Mouse (Mus musculus) heart, embryonic 10.5 days (tissue): ENCODE results near the gene Map3k4. TPM values are rescaled to one million over a fixed set of nuclear protein-coding genes. Genes with fewer than 3 reads are reported as not detected.
"Not testable (repeated sequence)": the region's sequence is repeated elsewhere in the genome, so short reads cannot be mapped to it uniquely, and the experiment has no call there.

Source experiments
- DNase-seq: peaks from one replicate; pipeline ENCODE4 v3.0.0-alpha.2; 2017; ENCODE audit warnings: low spot score
- H3K27ac ChIP-seq: fragments of 300-500 bp; sonication (generic); 2 replicates; pipeline ENCODE4 v1.5.1; 2016; ENCODE audit warnings: mild to moderate bottlenecking
- H3K27me3 ChIP-seq: fragments of 300-500 bp; sonication (generic); 2 replicates; pipeline ENCODE4 v1.6.1; 2016; ENCODE audit warnings: mild to moderate bottlenecking; ENCODE audit not compliant: poor library complexity, insufficient read depth, severe bottlenecking
- H3K36me3 ChIP-seq: fragments of 300-500 bp; sonication (generic); 2 replicates; pipeline ENCODE4 v1.6.1; 2016; ENCODE audit warnings: mild to moderate bottlenecking, moderate library complexity
- H3K4me1 ChIP-seq: fragments of 300-500 bp; sonication (generic); 2 replicates; pipeline ENCODE4 v1.6.1; 2016; ENCODE audit warnings: mild to moderate bottlenecking
- H3K4me3 ChIP-seq: fragments of 300-500 bp; sonication (generic); 2 replicates; pipeline ENCODE4 v1.5.1; 2016; ENCODE audit warnings: mild to moderate bottlenecking, moderate library complexity
- H3K9me3 ChIP-seq: fragments of 300-500 bp; sonication (generic); 2 replicates; pipeline ENCODE4 v1.6.1; 2016; ENCODE audit warnings: mild to moderate bottlenecking, moderate library complexity
- WGBS: fragments of 180-500 bp; shearing (Covaris S2); methylation state at CpG from one replicate; pipeline ENCODE4 v1.1.7; 2016; 5-methylcytosine and 5-hydroxymethylcytosine counted together
- polyA plus RNA-seq: library from polyadenylated mRNA; unstranded; fragments of >200 nt; fragmentation: Nextera tagmentation; extraction: Ambion mirVana; gene quantifications from 2 replicates; pipeline ENCODE4 v1.2.1, GENCODE M21; 2016

The Map3k4 gene
- polyA plus RNA-seq, 1 experiment from 2014 or later: 52.2 TPM

DNA sequence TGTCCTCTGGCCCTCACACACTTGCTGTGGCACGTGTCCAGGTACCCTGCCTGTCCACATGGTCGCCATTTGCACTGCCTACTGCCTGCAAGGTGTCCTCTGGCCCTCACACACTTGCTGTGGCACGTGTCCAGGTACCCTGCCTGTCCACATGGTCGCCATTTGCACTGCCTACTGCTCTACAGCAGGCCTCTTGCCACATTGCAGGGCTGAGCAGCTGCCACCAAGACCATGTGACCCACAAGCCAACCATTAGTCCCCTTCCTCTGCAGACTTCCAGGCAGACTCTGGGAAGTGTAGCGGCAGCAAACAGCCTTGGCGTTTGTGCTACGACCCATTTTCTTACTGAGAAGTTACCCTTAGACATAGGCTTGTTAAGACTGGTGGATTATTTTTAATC is 94.0 kb downstream of the Map3k4 start:
- H3K36me3 ChIP-seq: peaks cover 70% of the 10 kb centered on the region

DNA sequence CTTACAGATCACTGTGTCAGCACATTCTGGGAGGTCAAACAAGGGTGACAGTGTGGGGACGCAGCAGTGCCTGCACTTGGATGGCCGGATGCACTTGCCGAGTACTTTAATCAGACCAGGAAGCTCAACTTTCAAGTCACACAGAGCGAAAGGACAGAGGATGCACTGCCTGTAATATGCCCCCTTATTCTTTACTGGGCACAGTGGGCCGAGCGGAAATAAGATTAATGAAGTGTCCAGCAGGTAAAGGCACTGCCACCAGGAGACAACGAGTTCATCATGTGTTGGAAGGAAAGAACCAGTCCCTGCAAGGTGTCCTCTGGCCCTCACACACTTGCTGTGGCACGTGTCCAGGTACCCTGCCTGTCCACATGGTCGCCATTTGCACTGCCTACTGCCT is 94.5 kb downstream of the Map3k4 start:
- H3K27ac ChIP-seq: no peak overlapping the region
- H3K9me3 ChIP-seq: no peaks in the 10 kb centered on the region
- DNase-seq: no peak
- peaks cover 8% of the 10 kb centered on the region for H3K4me1 ChIP-seq
- H3K27me3 ChIP-seq: no peaks in the 10 kb centered on the region
- peaks cover 70% of the 10 kb centered on the region for H3K36me3 ChIP-seq
- no peak overlapping the region for H3K4me3 ChIP-seq
- 79% methylated on average over 9 of the region's 9 CpGs for WGBS

More for the DNA sequence above, 94.0 kb downstream of the Map3k4 start:
- H3K4me3 ChIP-seq, H3K27ac ChIP-seq, H3K27me3 ChIP-seq, H3K4me1 ChIP-seq, H3K9me3 ChIP-seq, DNase-seq: not testable (repeated sequence)
- WGBS: 88% methylated on average over 7 of the region's 7 CpGs

DNA sequence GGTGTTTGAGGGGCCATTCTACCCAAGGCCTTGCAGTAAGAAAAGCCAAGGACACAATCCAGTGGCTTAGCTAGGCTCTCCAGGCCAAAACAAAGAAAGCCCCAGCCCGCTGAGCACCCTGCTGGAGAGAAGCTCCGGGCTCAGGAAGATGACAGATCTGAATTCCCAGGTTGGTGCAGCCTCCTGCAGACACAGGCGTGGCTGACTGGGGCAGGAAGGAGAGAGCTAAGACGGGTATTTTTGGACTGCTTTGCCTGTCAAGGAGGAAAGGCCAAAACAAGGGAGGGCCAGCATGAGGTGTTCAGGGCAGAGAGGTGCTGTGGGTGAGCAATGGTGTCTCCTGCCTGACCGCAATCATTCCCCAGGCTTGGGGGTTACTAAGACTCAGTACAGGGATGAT is 94.9 kb downstream of the Map3k4 start:
- no peaks in the 10 kb centered on the region for H3K27me3 ChIP-seq
- WGBS: 53% methylated on average over 5 of the region's 5 CpGs
- H3K36me3 ChIP-seq: peaks cover 70% of the 10 kb centered on the region
- H3K9me3 ChIP-seq: no peaks in the 10 kb centered on the region
- DNase-seq: peak; percentile 73
- H3K4me1 ChIP-seq: peaks cover 8% of the 10 kb centered on the region
- no peak overlapping the region for H3K27ac ChIP-seq
- no peak overlapping the region for H3K4me3 ChIP-seq

DNA sequence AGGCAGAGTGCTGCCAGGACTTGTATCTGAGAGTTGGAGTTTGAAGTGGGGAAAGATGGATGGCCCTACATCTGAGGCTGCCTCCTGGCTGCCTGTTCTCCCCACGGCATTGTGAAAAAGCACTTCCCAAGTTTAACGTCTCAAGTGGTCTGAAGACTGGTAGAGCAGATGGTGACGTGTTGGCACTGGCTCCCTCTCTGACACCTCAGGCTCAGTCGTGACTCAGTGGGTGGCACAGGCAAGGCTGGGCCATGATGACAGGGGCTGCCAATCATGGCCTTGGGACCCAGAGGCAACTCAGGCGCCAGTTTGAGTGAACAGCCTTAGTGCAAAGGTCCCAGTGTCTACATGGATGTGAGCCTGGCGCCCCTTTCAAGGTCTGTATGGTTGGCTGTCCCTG is 96.7 kb downstream of the Map3k4 start:
- 56% methylated on average over 6 of the region's 6 CpGs for WGBS
- no peak for DNase-seq
- H3K27me3 ChIP-seq: no peaks in the 10 kb centered on the region
- no peak overlapping the region for H3K4me3 ChIP-seq
- no peak overlapping the region for H3K27ac ChIP-seq
- peaks cover 8% of the 10 kb centered on the region for H3K4me1 ChIP-seq
- H3K9me3 ChIP-seq: no peaks in the 10 kb centered on the region
- peaks cover 70% of the 10 kb centered on the region for H3K36me3 ChIP-seq

DNA sequence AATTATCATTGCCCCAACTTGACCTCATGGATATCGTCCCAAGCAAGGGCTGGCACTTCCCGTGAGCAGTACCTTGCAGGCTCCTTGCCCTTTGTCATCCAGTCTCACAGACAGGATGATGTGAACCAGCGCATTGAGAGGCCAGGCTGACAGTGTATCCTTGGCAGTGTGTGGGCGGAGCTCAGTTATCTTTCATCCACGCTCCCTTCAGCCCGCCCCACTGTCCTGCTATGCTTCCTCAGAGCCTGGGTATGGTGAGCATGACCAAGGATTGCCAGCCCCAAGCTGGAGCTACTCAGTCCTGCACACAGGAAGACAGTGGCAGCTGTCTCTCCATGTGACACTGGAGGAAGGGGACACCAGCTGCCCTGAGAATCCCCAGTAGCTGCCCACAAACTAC is 102.4 kb downstream of the Map3k4 start:
- no peak for DNase-seq

DNA sequence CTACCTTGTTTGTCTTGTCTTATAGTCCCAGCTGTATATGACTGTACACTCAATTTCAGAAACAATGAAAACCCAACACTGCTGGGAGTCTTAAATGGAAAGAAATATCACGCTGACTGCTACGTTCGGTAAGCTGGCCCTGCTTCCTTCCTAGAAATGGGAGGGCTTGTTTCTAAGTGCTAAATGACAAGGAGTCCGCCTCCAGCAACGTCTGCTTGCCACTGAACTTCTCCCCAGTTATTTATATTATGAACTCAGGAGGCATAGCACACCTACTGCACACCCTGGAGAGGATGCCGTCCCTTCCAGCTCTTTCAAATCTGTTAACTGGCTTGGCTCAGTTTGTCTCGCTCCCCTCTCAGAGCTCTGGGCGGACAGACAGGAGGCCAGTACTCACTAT is 105.2 kb downstream of the Map3k4 start:
- Histone ChIP-seq H3K36me3 (peaks cover 64% of the 10 kb centered on the region), H3K4me3 (no peak overlapping the region), H3K9me3 (no peaks in the 10 kb centered on the region), H3K27ac (no peak overlapping the region), H3K4me1 (peaks cover 11% of the 10 kb centered on the region), H3K27me3 (no peaks in the 10 kb centered on the region)
- no peak for DNase-seq
- WGBS: 86% methylated on average over 8 of the region's 8 CpGs

More for the DNA sequence above, 102.4 kb downstream of the Map3k4 start:
- Histone ChIP-seq H3K4me1 (peaks cover 11% of the 10 kb centered on the region), H3K36me3 (peaks cover 90% of the 10 kb centered on the region), H3K27ac (no peak overlapping the region), H3K9me3 (no peaks in the 10 kb centered on the region), H3K4me3 (no peak overlapping the region), H3K27me3 (no peaks in the 10 kb centered on the region)
- 36% methylated on average over 6 of the region's 6 CpGs for WGBS

DNA sequence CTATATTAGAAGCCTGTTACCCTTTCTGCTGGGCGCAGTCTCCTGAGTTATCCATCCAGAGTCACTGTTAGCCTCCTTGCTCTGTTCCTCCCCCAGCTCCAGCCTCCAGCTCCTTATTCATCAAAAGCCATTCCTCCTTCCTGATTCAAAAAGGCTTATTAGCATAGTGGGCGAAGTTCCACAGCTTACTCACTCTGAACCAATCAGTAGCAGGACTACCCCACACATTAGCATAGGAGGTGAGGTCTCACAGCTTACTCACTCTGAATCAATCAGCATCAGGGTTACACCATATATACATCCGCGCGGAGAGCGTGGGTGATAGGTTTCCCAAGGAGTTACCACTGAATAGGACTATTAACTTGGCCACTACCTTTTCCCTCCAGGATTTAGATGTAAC is 106.3 kb downstream of the Map3k4 start:
- peaks cover 53% of the 10 kb centered on the region for H3K36me3 ChIP-seq

DNA sequence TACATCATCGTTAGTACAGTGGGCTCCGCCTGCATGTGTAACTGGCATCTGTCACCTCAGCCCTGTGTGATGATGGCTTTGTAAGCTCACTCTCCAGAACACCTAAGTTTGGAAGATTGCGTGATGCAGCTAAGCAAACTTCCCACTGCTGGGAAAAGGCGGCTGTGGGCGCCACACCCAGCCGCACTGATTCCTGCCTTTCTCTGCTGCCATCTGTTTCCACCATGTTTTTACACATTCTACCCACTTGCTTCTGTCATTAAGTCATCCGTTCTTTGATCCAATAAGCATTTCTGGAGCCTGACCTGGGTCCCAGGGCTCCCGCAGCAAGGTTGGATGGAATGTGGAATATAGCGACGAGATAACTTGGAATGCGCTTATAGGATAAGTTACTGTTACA is 106.7 kb downstream of the Map3k4 start:
- Histone ChIP-seq H3K4me1 (peaks cover 19% of the 10 kb centered on the region), H3K27me3 (no peaks in the 10 kb centered on the region), H3K4me3 (no peak overlapping the region), H3K9me3 (no peaks in the 10 kb centered on the region), H3K36me3 (peaks cover 49% of the 10 kb centered on the region), H3K27ac (no peak overlapping the region)
- DNase-seq: no peak
- WGBS: 91% methylated on average over 11 of the region's 11 CpGs

More for the DNA sequence above, 106.3 kb downstream of the Map3k4 start:
- Histone ChIP-seq H3K27ac (no peak overlapping the region), H3K4me3 (no peak overlapping the region), H3K9me3 (no peaks in the 10 kb centered on the region), H3K27me3 (no peaks in the 10 kb centered on the region), H3K4me1 (peaks cover 17% of the 10 kb centered on the region)
- WGBS: 90% methylated on average over 6 of the region's 6 CpGs
- DNase-seq: no peak

DNA sequence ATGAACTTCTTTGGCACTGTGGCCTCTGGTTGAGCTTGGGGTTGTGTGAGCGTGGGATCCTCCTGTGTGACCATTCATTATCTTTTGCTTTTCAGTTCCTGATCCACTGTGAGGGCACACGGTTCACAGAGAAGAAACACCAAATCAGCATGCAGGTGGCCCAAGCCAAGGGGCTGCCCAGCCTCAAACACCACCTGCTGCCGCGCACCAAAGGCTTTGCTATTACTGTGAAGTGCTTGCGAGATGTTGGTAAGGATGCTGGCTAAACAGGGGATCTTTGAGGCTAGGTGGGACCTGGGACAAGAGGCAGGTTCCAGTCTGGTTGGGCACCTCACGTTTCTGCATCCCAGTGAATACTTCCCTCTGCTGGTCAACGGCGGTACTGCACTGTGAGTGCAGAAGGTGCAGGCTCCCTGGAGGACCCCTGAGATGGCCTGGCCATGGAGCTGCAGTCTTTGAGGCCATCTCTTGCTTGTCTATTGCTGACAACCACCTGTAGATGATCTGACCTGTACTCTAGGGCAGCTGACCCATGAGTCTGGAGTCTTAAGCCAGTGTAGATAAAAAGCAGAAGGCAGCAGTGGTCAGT is 108.0 kb downstream of the Map3k4 start:
- WGBS: 29% methylated on average over 8 of the region's 8 CpGs
- Histone ChIP-seq H3K27ac (peak overlapping the region; percentile 25; the same call in 1 of the 2 replicates), H3K4me1 (peaks cover 16% of the 10 kb centered on the region), H3K9me3 (no peaks in the 10 kb centered on the region), H3K4me3 (no peak overlapping the region), H3K27me3 (no peaks in the 10 kb centered on the region), H3K36me3 (peaks cover 36% of the 10 kb centered on the region)
- DNase-seq: peak; percentile 90

DNA sequence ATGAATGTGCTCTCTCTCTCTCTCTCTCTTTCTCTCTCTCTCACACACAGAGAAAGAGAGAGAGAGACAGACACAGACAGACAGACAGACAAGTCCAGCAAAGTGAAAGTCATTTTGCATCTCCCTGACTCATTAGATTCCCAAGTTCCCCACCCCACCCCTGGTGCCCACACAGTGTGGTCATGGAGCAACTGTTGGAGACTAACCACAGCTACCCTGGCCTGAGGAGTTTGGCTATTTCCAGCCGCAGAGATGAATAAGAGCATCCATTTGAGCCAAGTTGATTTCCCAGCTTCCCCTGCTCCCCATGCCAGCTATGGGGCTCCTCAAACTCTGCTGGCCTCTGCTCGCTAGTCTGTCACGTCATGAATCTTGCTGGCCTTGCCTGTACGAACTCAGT is 109.1 kb downstream of the Map3k4 start:
- DNase-seq: no peak
- peaks cover 28% of the 10 kb centered on the region for H3K4me1 ChIP-seq
- no peaks in the 10 kb centered on the region for H3K27me3 ChIP-seq
- H3K9me3 ChIP-seq: no peaks in the 10 kb centered on the region
- H3K27ac ChIP-seq: peak overlapping the region; percentile 84
- H3K36me3 ChIP-seq: peaks cover 24% of the 10 kb centered on the region
- 74% methylated on average over 4 of the region's 4 CpGs for WGBS
- H3K4me3 ChIP-seq: no peak overlapping the region

DNA sequence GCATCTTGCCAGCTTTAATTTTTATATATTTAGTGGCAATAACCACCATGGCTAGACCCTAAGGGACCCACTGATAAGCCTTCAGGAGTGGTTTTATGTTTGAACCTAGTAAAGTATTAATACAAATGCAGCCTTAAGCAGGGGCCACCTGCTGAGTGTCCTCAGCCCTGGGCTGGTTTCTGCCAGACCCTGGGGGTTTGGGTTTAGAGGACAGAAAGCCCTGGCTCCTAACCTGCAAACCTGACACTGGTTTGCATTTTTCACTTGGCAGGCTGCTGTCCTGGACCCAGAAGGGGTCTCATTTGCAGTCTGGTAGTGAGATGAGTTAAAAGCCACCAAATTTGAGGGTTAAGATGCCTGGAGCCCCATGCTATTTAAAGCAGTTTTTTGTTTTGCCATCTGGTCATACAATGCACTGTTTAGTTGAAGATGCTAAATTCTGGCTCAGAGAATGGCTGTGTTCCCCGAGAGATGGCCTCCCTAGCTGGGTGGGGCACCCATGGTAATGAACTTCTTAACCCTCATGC is 111.5 kb downstream of the Map3k4 start:
- H3K27ac ChIP-seq: peak overlapping the region; percentile 84
- H3K36me3 ChIP-seq: peaks cover 4% of the 10 kb centered on the region
- H3K4me1 ChIP-seq: peaks cover 45% of the 10 kb centered on the region
- WGBS: 45% methylated on average over 1 of the region's 1 CpGs
- no peaks in the 10 kb centered on the region for H3K9me3 ChIP-seq
- no peak overlapping the region for H3K4me3 ChIP-seq
- no peaks in the 10 kb centered on the region for H3K27me3 ChIP-seq
- DNase-seq: no peak

DNA sequence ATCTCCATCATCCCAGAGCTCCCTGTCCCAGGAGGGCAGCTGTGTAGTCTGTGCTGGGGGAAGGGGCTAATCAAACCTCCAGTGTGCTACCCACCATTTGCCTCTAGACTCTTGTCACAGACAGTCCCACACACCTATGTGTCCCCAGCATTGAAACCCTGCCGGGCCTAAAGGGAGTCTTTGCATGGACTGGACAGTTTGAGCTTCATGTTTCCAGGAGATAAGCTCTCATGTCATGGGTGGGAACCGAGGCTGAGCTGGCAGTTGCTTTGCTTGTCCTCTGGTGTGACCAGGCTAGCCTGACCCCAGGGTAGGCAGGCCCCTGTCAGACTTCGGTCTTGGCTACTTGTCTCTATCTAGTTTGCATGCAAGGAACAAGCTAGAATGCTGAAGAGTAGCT is 112.3 kb downstream of the Map3k4 start:
- no peaks in the 10 kb centered on the region for H3K36me3 ChIP-seq
- peaks cover 45% of the 10 kb centered on the region for H3K4me1 ChIP-seq
- no peak overlapping the region for H3K4me3 ChIP-seq
- no peaks in the 10 kb centered on the region for H3K9me3 ChIP-seq
- 39% methylated on average over 3 of the region's 3 CpGs for WGBS
- DNase-seq: peak; percentile 88
- no peaks in the 10 kb centered on the region for H3K27me3 ChIP-seq
- H3K27ac ChIP-seq: peak overlapping the region; percentile 84

DNA sequence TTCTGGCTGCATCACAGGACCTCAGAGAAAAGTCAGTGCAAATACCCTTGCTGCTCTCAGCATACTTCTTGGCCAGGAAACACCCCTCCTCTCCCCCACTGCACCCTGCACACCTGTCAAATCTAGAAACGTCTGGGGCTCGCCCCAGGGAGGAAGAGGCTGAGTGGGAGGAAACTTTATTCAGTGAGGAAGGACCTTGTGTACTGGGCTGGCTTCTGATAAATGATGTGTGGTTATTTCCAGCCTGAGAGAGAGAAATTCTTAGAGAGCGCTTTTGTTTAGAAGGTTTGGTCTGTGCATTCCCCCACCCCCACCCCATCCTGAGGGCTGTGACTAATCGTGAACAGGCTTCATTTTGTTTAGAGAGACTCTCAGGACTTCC is 112.9 kb downstream of the Map3k4 start:
- WGBS: 20% methylated on average over 4 of the region's 4 CpGs
- Histone ChIP-seq H3K27me3 (no peaks in the 10 kb centered on the region), H3K9me3 (no peaks in the 10 kb centered on the region), H3K27ac (peak overlapping the region; percentile 84), H3K36me3 (no peaks in the 10 kb centered on the region), H3K4me1 (peaks cover 49% of the 10 kb centered on the region), H3K4me3 (no peak overlapping the region)
- no peak for DNase-seq
